Mouse (Mus musculus): ENCODE results near the gene Timm8a2.

GRCm38 (mm10) chr14:121989869-121990268 lies 44.6 kb upstream of the Timm8a2 start:
- TF ChIP-seq GATA1 (IDR thresholded peaks at IDR 0.05; ENCODE audit: borderline replicate concordance, low read length) = no peak
- TF ChIP-seq CTCF (IDR thresholded peaks at IDR 0.05; ENCODE audit: low read depth, low read length) = no peak
- TF ChIP-seq TAL1 (conservative IDR thresholded peaks at IDR 0.05; ENCODE audit: low read depth, low read length) = no peak
- TF ChIP-seq GATA2 (IDR thresholded peaks at IDR 0.05; ENCODE audit: borderline replicate concordance, low read depth, low read length) = no peak

Measured in G1E (cell line).